Mouse (Mus musculus): ENCODE measurements around the gene Prss44. TPM values are rescaled to one million over a fixed set of nuclear protein-coding genes. Genes with fewer than 3 reads are reported as not detected.

Prss44 gene
- polyA plus RNA-seq, 1 experiment from 2014 or later: not detected

DNA sequence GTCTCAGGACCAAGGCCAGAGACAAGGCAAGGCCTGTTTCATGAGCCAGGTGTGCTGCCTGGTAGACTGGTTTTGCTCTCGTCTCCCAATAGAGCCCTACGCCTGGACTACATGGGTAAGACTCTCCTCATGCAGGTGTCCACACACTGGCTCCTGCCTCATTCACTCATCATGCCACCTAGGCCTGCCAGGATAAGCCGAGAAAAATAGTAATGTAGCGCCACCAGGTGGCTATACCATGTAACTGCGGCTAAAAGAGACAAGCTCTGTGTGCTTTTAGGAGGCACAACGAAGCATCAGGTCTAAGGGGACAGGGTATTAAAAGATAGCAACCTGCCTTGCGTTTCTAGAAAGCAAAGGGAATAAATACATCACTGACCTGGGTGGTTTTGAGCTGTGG is 57.2 kb downstream of the Prss44 start:
- no peak overlapping the region for H3K4me2 ChIP-seq
- H3K4me1 ChIP-seq (replicated peaks): peaks cover 14% of the 10 kb centered on the region
- no peak overlapping the region for H3K4me3 ChIP-seq
- no peak for ATAC-seq (replicated peaks; ENCODE audit: insufficient number of reproducible peaks, insufficient read depth, low FRiP score, low read depth)
- H3K27me3 ChIP-seq: peaks cover 27% of the 10 kb centered on the region
- H3K36me3 ChIP-seq: no peaks in the 10 kb centered on the region
- 20% methylated on average over 7 of the region's 7 CpGs for WGBS
- H3K9ac ChIP-seq: no peak overlapping the region
- H3K9me3 ChIP-seq (replicated peaks): no peaks in the 10 kb centered on the region
- no peak overlapping the region for H3K27ac ChIP-seq

Other genes with a start within 250 kb of the Prss44 start
- 17.7 and 22.9 TPM in 2 replicates for gene Nradd, start 189.5 kb upstream of the Prss44 start, polyA plus RNA-seq (2015; fragmentation: Nextera tagmentation; extraction: Ambion mirVana)
- gene Nbeal2, start 159.8 kb upstream of the Prss44 start, polyA plus RNA-seq (2015; fragmentation: Nextera tagmentation; extraction: Ambion mirVana): 1.8 and 4.2 TPM in 2 replicates
- 130 and 138 TPM in 2 replicates for gene Ccdc12, start 157.5 kb upstream of the Prss44 start, polyA plus RNA-seq (2015; fragmentation: Nextera tagmentation; extraction: Ambion mirVana)
- gene Myl3, start 72.1 kb upstream of the Prss44 start, polyA plus RNA-seq (2015; fragmentation: Nextera tagmentation; extraction: Ambion mirVana): 3,797 and 4,490 TPM in 2 replicates
- 23.2 and 26.1 TPM in 2 replicates for gene Pth1r, start 66.8 kb upstream of the Prss44 start, polyA plus RNA-seq (2015; fragmentation: Nextera tagmentation; extraction: Ambion mirVana)
- 0.15 TPM in 1 of 2 replicates, not detected in the other for gene Prss42, start 15.8 kb upstream of the Prss44 start, polyA plus RNA-seq (2015; fragmentation: Nextera tagmentation; extraction: Ambion mirVana)
- gene Prss43, start 12.7 kb downstream of the Prss44 start, polyA plus RNA-seq (2015; fragmentation: Nextera tagmentation; extraction: Ambion mirVana): not detected in 2 replicates
- gene Prss45, start 20.6 kb downstream of the Prss44 start, polyA plus RNA-seq (2015; fragmentation: Nextera tagmentation; extraction: Ambion mirVana): not detected in 2 replicates
- 0.10 TPM in 1 of 2 replicates, not detected in the other for gene Prss46, start 30.5 kb downstream of the Prss44 start, polyA plus RNA-seq (2015; fragmentation: Nextera tagmentation; extraction: Ambion mirVana)
- 0.37 TPM in 1 of 2 replicates, not detected in the other for gene Prss50, start 44.0 kb downstream of the Prss44 start, polyA plus RNA-seq (2015; fragmentation: Nextera tagmentation; extraction: Ambion mirVana)
- gene Als2cl, start 65.9 kb downstream of the Prss44 start, polyA plus RNA-seq (2015; fragmentation: Nextera tagmentation; extraction: Ambion mirVana): 1.7 and 3.2 TPM in 2 replicates
- gene Tmie, start 66.1 kb downstream of the Prss44 start, polyA plus RNA-seq (2015; fragmentation: Nextera tagmentation; extraction: Ambion mirVana): 0.74 and 1.2 TPM in 2 replicates
- not detected in 2 replicates for gene Fam240a, start 102.9 kb downstream of the Prss44 start, polyA plus RNA-seq (2015; fragmentation: Nextera tagmentation; extraction: Ambion mirVana)
- gene Tdgf1, start 132.2 kb downstream of the Prss44 start, polyA plus RNA-seq (2015; fragmentation: Nextera tagmentation; extraction: Ambion mirVana): not detected in 2 replicates
- gene Lrrc2, start 137.6 kb downstream of the Prss44 start, polyA plus RNA-seq (2015; fragmentation: Nextera tagmentation; extraction: Ambion mirVana): 4.4 and 6.9 TPM in 2 replicates
- gene Rtp3, start 176.6 kb downstream of the Prss44 start, polyA plus RNA-seq (2015; fragmentation: Nextera tagmentation; extraction: Ambion mirVana): 0.30 and 0.36 TPM in 2 replicates
- gene Ltf, start 205.3 kb downstream of the Prss44 start, polyA plus RNA-seq (2015; fragmentation: Nextera tagmentation; extraction: Ambion mirVana): 1.9 and 2.2 TPM in 2 replicates
- gene Ccrl2, start 243.5 kb downstream of the Prss44 start, polyA plus RNA-seq (2015; fragmentation: Nextera tagmentation; extraction: Ambion mirVana): 3.9 and 5.2 TPM in 2 replicates